Mouse (Mus musculus) neural tube, embryonic 11.5 days (tissue): ENCODE measurements at regions not wholly inside any gene's neighbourhood (a gene's known extent, or its start where the extent isn't known, plus 50 kb on each side); places are given as distances from the start of the nearest gene placed in this dataset.

Experiments used
- ATAC-seq: fragments of 200-750 bp; cut with Nextera tagmentation; 2 replicates; pipeline ENCODE4 v1.8.0; 2017; ENCODE audit warnings: moderate number of reproducible peaks, mild to moderate bottlenecking, moderate TSS enrichment, moderate library complexity; ENCODE audit not compliant: insufficient read depth, low FRiP score, low TSS enrichment
- DNase-seq: peaks from one replicate; pipeline ENCODE4 v3.0.0-alpha.2; 2015; ENCODE audit warnings: low spot score
- H3K27ac ChIP-seq: fragments of 300-500 bp; sonication (generic); 2 replicates; pipeline ENCODE4 v1.5.1; 2014; ENCODE audit warnings: low read depth, mild to moderate bottlenecking, low read length
- H3K27me3 ChIP-seq: fragments of 300-500 bp; sonication (generic); 2 replicates; pipeline ENCODE4 v1.6.1; 2014; ENCODE audit warnings: mild to moderate bottlenecking, low read length, mixed read lengths; ENCODE audit not compliant: control insufficient read depth, insufficient read depth
- H3K36me3 ChIP-seq: fragments of 300-500 bp; sonication (generic); 2 replicates; pipeline ENCODE4 v1.6.1; 2014; ENCODE audit warnings: mild to moderate bottlenecking, low read length, moderate library complexity, mixed read lengths; ENCODE audit not compliant: control insufficient read depth, insufficient read depth
- H3K4me1 ChIP-seq: fragments of 300-500 bp; sonication (generic); 2 replicates; pipeline ENCODE4 v1.6.1; 2014; ENCODE audit warnings: low read length, mixed read lengths; ENCODE audit not compliant: control insufficient read depth, insufficient read depth
- H3K4me2 ChIP-seq: fragments of 300-500 bp; sonication (generic); 2 replicates; pipeline ENCODE4 v1.6.1; 2014; ENCODE audit warnings: low read depth, mild to moderate bottlenecking, moderate library complexity
- H3K4me3 ChIP-seq: fragments of 300-500 bp; sonication (generic); 2 replicates; pipeline ENCODE4 v1.5.1; 2014; ENCODE audit warnings: low read depth, low read length
- H3K9ac ChIP-seq: fragments of 300-500 bp; sonication (generic); 2 replicates; pipeline ENCODE4 v1.6.1; 2014; ENCODE audit warnings: mild to moderate bottlenecking, low read length
- H3K9me3 ChIP-seq: fragments of 300-500 bp; sonication (generic); 2 replicates; pipeline ENCODE4 v1.6.1; 2016; ENCODE audit warnings: low read length; ENCODE audit not compliant: control insufficient read depth
- WGBS: fragments of 180-500 bp; shearing (Covaris S2); extraction: QIAGEN DNeasy Blood & Tissue Kit; methylation state at CpG from one replicate; pipeline ENCODE4 v1.1.7; 2014; 5-methylcytosine and 5-hydroxymethylcytosine counted together

- H3K9me3 ChIP-seq = no peaks in the 10 kb centered on the region
Observed at GRCm38 (mm10) chr5:85793148-85793547, 272.2 kb downstream of the Cenpc1 start.

GRCm38 (mm10) chr5:85780730-85781454, 284.5 kb downstream of the Cenpc1 start:
- no peak overlapping the region for H3K4me2 ChIP-seq
- H3K4me1 ChIP-seq = no peaks in the 10 kb centered on the region
- ATAC-seq (peak; percentile 87), DNase-seq (peak; percentile 76)
- H3K27ac ChIP-seq = no peak overlapping the region
- H3K9ac ChIP-seq = no peak overlapping the region
- no peaks in the 10 kb centered on the region for H3K36me3 ChIP-seq
- no peak overlapping the region for H3K4me3 ChIP-seq
- H3K9me3 ChIP-seq = no peaks in the 10 kb centered on the region
- 22% methylated on average over 8 of the region's 8 CpGs for WGBS
- H3K27me3 ChIP-seq = no peaks in the 10 kb centered on the region

More at GRCm38 (mm10) chr5:85793148-85793547, 272.2 kb downstream of the Cenpc1 start:
- Histone ChIP-seq H3K4me3 (no peak overlapping the region), H3K27ac (no peak overlapping the region), H3K4me1 (no peaks in the 10 kb centered on the region), H3K9ac (no peak overlapping the region), H3K36me3 (no peaks in the 10 kb centered on the region), H3K4me2 (no peak overlapping the region), H3K27me3 (no peaks in the 10 kb centered on the region)
- DNase-seq (no peak), ATAC-seq (no peak)
- WGBS = 77% methylated on average over 4 of the region's 4 CpGs

- no peak for ATAC-seq
- Histone ChIP-seq H3K4me3 (no peak overlapping the region), H3K4me1 (no peaks in the 10 kb centered on the region), H3K27me3 (no peaks in the 10 kb centered on the region), H3K36me3 (no peaks in the 10 kb centered on the region), H3K9me3 (no peaks in the 10 kb centered on the region), H3K9ac (no peak overlapping the region), H3K4me2 (no peak overlapping the region), H3K27ac (no peak overlapping the region)
- no peak for DNase-seq
- 62% methylated on average over 5 of the region's 5 CpGs for WGBS
Observed at GRCm38 (mm10) chr5:85780017-85780416, 285.4 kb downstream of the Cenpc1 start.

- ATAC-seq (no peak), DNase-seq (no peak)
- Histone ChIP-seq H3K36me3 (no peaks in the 10 kb centered on the region), H3K9me3 (no peaks in the 10 kb centered on the region), H3K27ac (no peak overlapping the region), H3K4me1 (no peaks in the 10 kb centered on the region), H3K9ac (no peak overlapping the region), H3K4me2 (no peak overlapping the region), H3K27me3 (no peaks in the 10 kb centered on the region), H3K4me3 (no peak overlapping the region)
- WGBS = 75% methylated on average over 4 of the region's 4 CpGs
Observed at GRCm38 (mm10) chr5:85779205-85779604, 286.2 kb downstream of the Cenpc1 start.

GRCm38 (mm10) chr5:85772660-85773059, 292.7 kb downstream of the Cenpc1 start:
- no peaks in the 10 kb centered on the region for H3K27me3 ChIP-seq
- no peak overlapping the region for H3K4me3 ChIP-seq
- no peaks in the 10 kb centered on the region for H3K4me1 ChIP-seq
- H3K27ac ChIP-seq = no peak overlapping the region
- no peak overlapping the region for H3K9ac ChIP-seq
- no peaks in the 10 kb centered on the region for H3K9me3 ChIP-seq
- H3K4me2 ChIP-seq = no peak overlapping the region
- no peak for ATAC-seq
- 93% methylated on average over 4 of the region's 4 CpGs for WGBS
- DNase-seq = no peak
- no peaks in the 10 kb centered on the region for H3K36me3 ChIP-seq

GRCm38 (mm10) chr5:85772086-85772485, 293.3 kb downstream of the Cenpc1 start:
- no peak overlapping the region for H3K4me2 ChIP-seq
- H3K27ac ChIP-seq = no peak overlapping the region
- no peak overlapping the region for H3K9ac ChIP-seq
- 72% methylated on average over 4 of the region's 4 CpGs for WGBS
- ATAC-seq (no peak), DNase-seq (no peak)
- no peaks in the 10 kb centered on the region for H3K36me3 ChIP-seq
- H3K9me3 ChIP-seq = no peaks in the 10 kb centered on the region
- no peak overlapping the region for H3K4me3 ChIP-seq
- H3K27me3 ChIP-seq = no peaks in the 10 kb centered on the region
- H3K4me1 ChIP-seq = no peaks in the 10 kb centered on the region

- no peaks in the 10 kb centered on the region for H3K9me3 ChIP-seq
- DNase-seq (no peak), ATAC-seq (no peak)
- H3K4me2 ChIP-seq = no peak overlapping the region
- H3K4me3 ChIP-seq = no peak overlapping the region
- WGBS = 90% methylated on average over 3 of the region's 3 CpGs
- no peak overlapping the region for H3K9ac ChIP-seq
- no peaks in the 10 kb centered on the region for H3K27me3 ChIP-seq
- H3K27ac ChIP-seq = no peak overlapping the region
- H3K36me3 ChIP-seq = no peaks in the 10 kb centered on the region
- H3K4me1 ChIP-seq = no peaks in the 10 kb centered on the region
Observed at GRCm38 (mm10) chr5:85767157-85767556, 298.2 kb downstream of the Cenpc1 start.

- ATAC-seq = no peak
- WGBS = 89% methylated on average over 8 of the region's 8 CpGs
- Histone ChIP-seq H3K9ac (no peak overlapping the region), H3K4me2 (no peak overlapping the region), H3K27ac (no peak overlapping the region), H3K4me1 (no peaks in the 10 kb centered on the region), H3K4me3 (no peak overlapping the region), H3K9me3 (no peaks in the 10 kb centered on the region), H3K27me3 (no peaks in the 10 kb centered on the region), H3K36me3 (no peaks in the 10 kb centered on the region)
- DNase-seq = no peak
Observed at GRCm38 (mm10) chr5:85756716-85757115, 308.7 kb downstream of the Cenpc1 start.

GRCm38 (mm10) chr5:85754227-85754626, 311.2 kb downstream of the Cenpc1 start:
- 92% methylated on average over 12 of the region's 12 CpGs for WGBS
- Histone ChIP-seq H3K9ac (no peak overlapping the region), H3K9me3 (no peaks in the 10 kb centered on the region), H3K4me2 (no peak overlapping the region), H3K27me3 (no peaks in the 10 kb centered on the region), H3K4me1 (no peaks in the 10 kb centered on the region), H3K27ac (no peak overlapping the region), H3K36me3 (no peaks in the 10 kb centered on the region), H3K4me3 (no peak overlapping the region)
- DNase-seq (no peak), ATAC-seq (no peak)
